Mouse (Mus musculus): ENCODE measurements at regions not wholly inside any gene's neighbourhood (a gene's known extent, or its start where the extent isn't known, plus 50 kb on each side); places are given as distances from the start of the nearest gene placed in this dataset.

DNA sequence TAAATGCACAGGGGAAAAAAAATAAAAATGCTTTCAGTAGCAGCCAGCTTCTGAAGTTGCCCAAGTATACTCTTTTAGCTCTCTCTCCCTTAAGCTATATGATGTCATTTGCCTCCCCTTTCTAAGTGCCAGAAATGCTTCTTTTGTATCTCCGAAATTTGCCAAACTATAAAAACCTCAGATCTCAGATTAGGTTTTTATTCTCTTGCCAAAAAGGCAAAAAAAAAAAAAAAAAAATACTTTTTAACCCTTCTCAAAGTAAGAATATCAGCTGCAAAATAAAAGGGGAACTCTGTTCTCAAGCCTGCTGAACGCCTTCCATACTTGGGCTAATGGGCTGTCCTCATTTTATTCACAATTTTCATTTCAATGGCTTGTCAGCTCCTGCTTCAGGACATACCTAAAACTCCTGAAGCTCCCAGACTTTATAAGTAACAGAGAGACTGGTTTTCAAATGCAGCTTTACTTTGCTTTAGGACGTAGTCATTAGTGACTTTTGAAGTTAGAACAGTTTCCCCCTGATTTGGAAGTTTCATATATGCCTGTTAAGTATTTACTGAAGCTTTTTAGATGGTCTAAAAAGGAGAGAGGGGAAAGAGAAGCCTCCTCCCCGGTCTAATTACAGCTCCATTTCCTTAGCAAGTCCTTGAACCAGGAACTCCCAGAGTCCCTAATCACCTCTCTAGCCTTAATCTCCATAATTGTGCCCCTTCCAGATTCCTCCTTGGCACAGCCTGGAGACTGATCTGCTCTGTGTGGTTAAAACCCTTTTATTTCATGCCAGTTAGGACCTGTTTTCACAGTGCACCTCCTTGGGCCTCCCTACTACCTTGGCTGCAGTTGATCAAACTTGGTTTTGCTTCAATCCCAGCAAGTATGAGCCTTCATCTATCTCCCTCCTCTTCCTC is 633.5 kb upstream of the Arid1b start:
- no peak for TF ChIP-seq CTCF (IDR thresholded peaks at IDR 0.05)
- Histone ChIP-seq H3K4me3 (ENCODE audit: low read depth, low read length) (no peak overlapping the region), H3K4me2 (ENCODE audit: low read depth, low read length, poor library complexity, severe bottlenecking) (no peak overlapping the region), H3K36me3 (ENCODE audit: insufficient read depth, low read length) (no peaks in the 10 kb centered on the region), H3K27ac (ENCODE audit: low read depth, low read length) (no peak overlapping the region), H3K9ac (replicated peaks; ENCODE audit: low read length, poor library complexity, severe bottlenecking) (no peak overlapping the region), H3K27me3 (ENCODE audit: insufficient read depth, low read length) (no peaks in the 10 kb centered on the region), H3K9me3 (ENCODE audit: low read length) (no peaks in the 10 kb centered on the region), H3K4me1 (ENCODE audit: insufficient read depth, low read length) (no peaks in the 10 kb centered on the region)
- no peak for ATAC-seq (ENCODE audit: low FRiP score)
- 55% methylated on average over 4 of the region's 4 CpGs for WGBS
- no peak for DNase-seq (ENCODE audit: low spot score)

DNA sequence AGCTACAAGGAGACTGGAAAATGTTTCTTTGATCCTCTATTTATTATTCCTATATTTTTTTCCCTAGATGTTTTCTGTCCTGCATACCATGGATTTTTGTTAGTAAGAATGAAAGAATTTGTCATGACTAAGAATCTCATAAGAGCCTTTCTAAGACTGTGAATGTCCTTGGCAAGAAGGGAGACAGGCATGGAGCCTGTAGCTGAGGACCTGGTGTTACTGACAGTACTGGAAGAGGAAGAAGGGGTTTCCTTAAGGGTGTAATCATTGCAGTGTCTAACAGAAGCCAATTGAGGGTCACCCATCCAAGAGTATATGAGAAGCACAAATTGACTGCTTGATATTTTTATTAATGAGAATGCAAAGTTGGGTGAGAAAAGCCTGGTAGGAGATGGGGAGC is 628.3 kb upstream of the Arid1b start:
- no peak overlapping the region for H3K4me2 ChIP-seq (ENCODE audit: low read depth, low read length, poor library complexity, severe bottlenecking)

DNA sequence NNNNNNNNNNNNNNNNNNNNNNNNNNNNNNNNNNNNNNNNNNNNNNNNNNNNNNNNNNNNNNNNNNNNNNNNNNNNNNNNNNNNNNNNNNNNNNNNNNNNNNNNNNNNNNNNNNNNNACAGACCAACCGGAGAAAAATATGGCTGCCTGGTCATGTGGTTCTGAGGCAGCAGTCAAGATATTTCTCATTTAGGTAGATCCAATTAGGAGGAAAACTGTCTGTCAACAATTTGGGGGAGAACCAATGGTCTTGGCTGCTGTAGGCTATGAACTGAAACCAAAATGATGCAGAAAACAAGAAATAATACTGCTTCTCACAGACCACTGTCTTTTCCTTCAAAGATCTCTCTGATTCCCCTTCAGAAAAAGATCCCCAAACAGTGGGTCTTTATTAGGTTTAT is 613.7 kb upstream of the Arid1b start:
- no peak overlapping the region for H3K4me3 ChIP-seq (ENCODE audit: low read depth, low read length)
- H3K4me1 ChIP-seq (ENCODE audit: insufficient read depth, low read length) = no peaks in the 10 kb centered on the region
- H3K9me3 ChIP-seq (ENCODE audit: low read length) = no peaks in the 10 kb centered on the region
- no peaks in the 10 kb centered on the region for H3K27me3 ChIP-seq (ENCODE audit: insufficient read depth, low read length)
- WGBS = 93% methylated on average over 1 of the region's 1 CpGs
- DNase-seq (ENCODE audit: low spot score) (no peak), ATAC-seq (ENCODE audit: low FRiP score) (no peak)
- H3K36me3 ChIP-seq (ENCODE audit: insufficient read depth, low read length) = no peaks in the 10 kb centered on the region
- H3K9ac ChIP-seq (replicated peaks; ENCODE audit: low read length, poor library complexity, severe bottlenecking) = no peak overlapping the region
- no peak overlapping the region for H3K27ac ChIP-seq (ENCODE audit: low read depth, low read length)
- no peak for TF ChIP-seq CTCF (IDR thresholded peaks at IDR 0.05)
- no peak overlapping the region for H3K4me2 ChIP-seq (ENCODE audit: low read depth, low read length, poor library complexity, severe bottlenecking)

More for the DNA sequence above, 628.3 kb upstream of the Arid1b start:
- no peaks in the 10 kb centered on the region for H3K36me3 ChIP-seq (ENCODE audit: insufficient read depth, low read length)
- ATAC-seq (ENCODE audit: low FRiP score) (no peak), DNase-seq (ENCODE audit: low spot score) (no peak)
- H3K9me3 ChIP-seq (ENCODE audit: low read length) = no peaks in the 10 kb centered on the region
- no peak overlapping the region for H3K27ac ChIP-seq (ENCODE audit: low read depth, low read length)
- TF ChIP-seq CTCF (IDR thresholded peaks at IDR 0.05) = no peak
- H3K4me3 ChIP-seq (ENCODE audit: low read depth, low read length) = no peak overlapping the region
- no peaks in the 10 kb centered on the region for H3K27me3 ChIP-seq (ENCODE audit: insufficient read depth, low read length)
- no peak overlapping the region for H3K9ac ChIP-seq (replicated peaks; ENCODE audit: low read length, poor library complexity, severe bottlenecking)
- no peaks in the 10 kb centered on the region for H3K4me1 ChIP-seq (ENCODE audit: insufficient read depth, low read length)

DNA sequence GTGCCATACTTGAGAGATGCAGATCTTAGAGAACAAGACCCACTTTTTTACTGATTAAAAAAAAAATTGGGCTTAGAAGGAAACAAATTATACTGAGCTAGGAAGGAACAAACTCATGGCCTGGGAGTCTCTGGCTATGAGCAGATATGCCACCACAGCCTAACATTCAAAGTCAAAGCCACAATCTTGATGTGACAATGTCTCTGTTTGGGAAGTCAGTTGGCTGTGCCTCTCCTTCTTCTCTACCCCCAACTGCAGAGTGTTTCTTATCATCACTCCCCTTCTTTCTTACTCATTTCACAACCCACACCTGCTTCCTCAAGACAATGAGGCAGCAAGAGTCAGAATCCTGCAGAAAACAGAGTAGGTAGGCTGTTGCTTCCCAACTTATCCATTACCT is 613.3 kb upstream of the Arid1b start:
- Histone ChIP-seq H3K9ac (replicated peaks; ENCODE audit: low read length, poor library complexity, severe bottlenecking) (no peak overlapping the region), H3K4me2 (ENCODE audit: low read depth, low read length, poor library complexity, severe bottlenecking) (no peak overlapping the region), H3K27ac (ENCODE audit: low read depth, low read length) (no peak overlapping the region), H3K4me1 (ENCODE audit: insufficient read depth, low read length) (no peaks in the 10 kb centered on the region), H3K4me3 (ENCODE audit: low read depth, low read length) (no peak overlapping the region), H3K36me3 (ENCODE audit: insufficient read depth, low read length) (no peaks in the 10 kb centered on the region), H3K27me3 (ENCODE audit: insufficient read depth, low read length) (no peaks in the 10 kb centered on the region), H3K9me3 (ENCODE audit: low read length) (no peaks in the 10 kb centered on the region)
- no peak for ATAC-seq (ENCODE audit: low FRiP score)
- no peak for TF ChIP-seq CTCF (IDR thresholded peaks at IDR 0.05)
- DNase-seq (ENCODE audit: low spot score) = no peak

DNA sequence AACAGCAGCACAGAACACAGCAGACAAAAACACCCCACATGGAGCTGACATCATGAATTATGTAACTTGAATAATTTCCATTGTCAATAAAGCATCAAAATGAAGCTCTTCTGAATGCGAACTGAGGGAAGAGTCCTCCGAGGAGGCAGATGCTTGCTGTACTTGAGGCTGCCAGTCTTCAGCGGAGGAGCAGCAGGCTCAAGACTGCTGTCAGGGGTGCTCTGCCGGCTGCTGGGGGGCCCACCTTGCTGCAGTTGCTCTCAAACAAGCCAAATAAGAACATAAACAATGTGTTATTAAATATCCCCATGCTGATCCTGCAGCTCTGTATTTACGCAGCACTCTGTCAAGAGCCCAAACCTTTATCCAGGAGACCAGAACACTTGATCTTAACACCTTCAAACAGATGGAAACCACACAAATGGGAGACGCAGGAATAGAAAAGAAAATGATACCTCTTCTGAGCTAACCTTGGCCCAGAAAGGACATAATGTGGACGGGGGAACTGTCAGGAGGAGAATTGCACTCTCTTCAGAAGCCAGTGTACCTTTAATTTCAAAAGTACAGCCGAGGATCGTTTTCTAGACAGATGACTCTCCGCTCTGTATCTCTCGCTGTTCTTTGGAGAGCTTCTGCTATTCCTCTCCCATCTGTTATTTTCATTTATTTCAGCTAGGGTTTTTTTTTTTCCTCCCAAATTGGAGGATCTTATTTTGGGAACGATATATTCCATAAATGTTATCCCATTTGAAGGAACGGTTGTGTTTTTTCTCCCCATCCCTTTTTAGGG is 612.0 kb upstream of the Arid1b start:
- no peak for DNase-seq (ENCODE audit: low spot score)
- Histone ChIP-seq H3K27ac (ENCODE audit: low read depth, low read length) (no peak overlapping the region), H3K9ac (replicated peaks; ENCODE audit: low read length, poor library complexity, severe bottlenecking) (no peak overlapping the region), H3K4me2 (ENCODE audit: low read depth, low read length, poor library complexity, severe bottlenecking) (no peak overlapping the region), H3K4me3 (ENCODE audit: low read depth, low read length) (no peak overlapping the region), H3K4me1 (ENCODE audit: insufficient read depth, low read length) (no peaks in the 10 kb centered on the region), H3K27me3 (ENCODE audit: insufficient read depth, low read length) (no peaks in the 10 kb centered on the region), H3K36me3 (ENCODE audit: insufficient read depth, low read length) (no peaks in the 10 kb centered on the region), H3K9me3 (ENCODE audit: low read length) (no peaks in the 10 kb centered on the region)
- WGBS = 73% methylated on average over 13 of the region's 13 CpGs
- ATAC-seq (ENCODE audit: low FRiP score) = no peak
- TF ChIP-seq CTCF (IDR thresholded peaks at IDR 0.05) = no peak

DNA sequence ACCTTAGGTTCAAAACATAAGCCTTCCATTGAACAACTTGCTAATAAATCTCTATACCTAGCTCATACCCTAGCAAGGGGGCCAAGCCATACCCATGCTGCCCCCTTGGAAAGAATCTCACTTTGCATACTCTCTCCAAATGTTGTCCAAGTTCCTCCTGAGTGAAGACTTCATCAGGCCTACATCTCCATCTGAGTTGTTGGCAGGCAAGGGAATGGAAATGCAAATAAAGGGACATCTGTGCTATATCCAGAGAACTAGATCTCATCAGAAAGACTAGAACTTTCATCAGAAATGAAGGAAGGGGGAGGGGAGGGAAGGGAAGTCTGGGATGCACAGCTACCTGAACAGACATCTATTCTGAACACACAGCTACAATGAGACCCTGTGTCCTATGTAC is 611.4 kb upstream of the Arid1b start:
- no peaks in the 10 kb centered on the region for H3K4me1 ChIP-seq (ENCODE audit: insufficient read depth, low read length)
- no peak overlapping the region for H3K27ac ChIP-seq (ENCODE audit: low read depth, low read length)
- H3K4me3 ChIP-seq (ENCODE audit: low read depth, low read length) = no peak overlapping the region
- no peak overlapping the region for H3K4me2 ChIP-seq (ENCODE audit: low read depth, low read length, poor library complexity, severe bottlenecking)
- DNase-seq (ENCODE audit: low spot score) (no peak), ATAC-seq (ENCODE audit: low FRiP score) (no peak)
- H3K27me3 ChIP-seq (ENCODE audit: insufficient read depth, low read length) = no peaks in the 10 kb centered on the region
- no peaks in the 10 kb centered on the region for H3K9me3 ChIP-seq (ENCODE audit: low read length)
- no peaks in the 10 kb centered on the region for H3K36me3 ChIP-seq (ENCODE audit: insufficient read depth, low read length)
- no peak overlapping the region for H3K9ac ChIP-seq (replicated peaks; ENCODE audit: low read length, poor library complexity, severe bottlenecking)
- no peak for TF ChIP-seq CTCF (IDR thresholded peaks at IDR 0.05)
